Mouse (Mus musculus) CD8-positive naive resting alpha-beta T cell, adult 2 months (primary cell): Measurements from ENCODE around the gene Dis3l.
"Not testable (repeated sequence)": the region's sequence is repeated elsewhere in the genome, so short reads cannot be mapped to it uniquely, and the experiment has no call there.

Experiments used
- DNase-seq, 2 experiments: peaks; one replicate each; pipeline ENCODE4 v3.0.0; 2022; ENCODE audit warnings: low read depth in 2 of 2, low spot score in 2 of 2

The Dis3l gene

GRCm38 (mm10) chr9:64323976-64324375 lies 17.1 kb downstream of the Dis3l start:
- no peak for DNase-seq

- DNase-seq: no peak
These were observed 24.1 kb downstream of the Dis3l start for GRCm38 (mm10) chr9:64316986-64317385.

GRCm38 (mm10) chr9:64314696-64315095 lies 26.4 kb downstream of the Dis3l start:
- no peak for DNase-seq

GRCm38 (mm10) chr9:64312128-64312527 lies 29.0 kb downstream of the Dis3l start:
- no peak for DNase-seq

- DNase-seq: no peak
These were observed 29.9 kb downstream of the Dis3l start for GRCm38 (mm10) chr9:64310996-64311785.

- no peak for DNase-seq
These were observed 34.4 kb downstream of the Dis3l start for GRCm38 (mm10) chr9:64306476-64307312.

- DNase-seq: not testable (repeated sequence)
These were observed 38.0 kb downstream of the Dis3l start for GRCm38 (mm10) chr9:64303086-64303485.

GRCm38 (mm10) chr9:64282404-64282987 lies 58.6 kb downstream of the Dis3l start:
- DNase-seq: no peak

- no peak for DNase-seq
These were observed 59.3 kb downstream of the Dis3l start for GRCm38 (mm10) chr9:64281781-64282178.

GRCm38 (mm10) chr9:64281105-64281780 lies 59.8 kb downstream of the Dis3l start, which contains the start of gene Tipin:
TSS of gene Tipin (plus strand) at chr9:64281581.
- DNase-seq: peak; percentile 93 to 96

GRCm38 (mm10) chr9:64278665-64279310 lies 62.3 kb downstream of the Dis3l start:
- no peak for DNase-seq

GRCm38 (mm10) chr9:64277706-64278105 lies 63.4 kb downstream of the Dis3l start:
- DNase-seq: peak; percentile 71 to 81

GRCm38 (mm10) chr9:64274919-64275318 lies 66.2 kb downstream of the Dis3l start:
- no peak for DNase-seq

- no peak for DNase-seq
These were observed 66.8 kb downstream of the Dis3l start for GRCm38 (mm10) chr9:64274291-64274690.

GRCm38 (mm10) chr9:64273757-64274156 lies 67.3 kb downstream of the Dis3l start:
- DNase-seq: no peak

GRCm38 (mm10) chr9:64272611-64273010 lies 68.5 kb downstream of the Dis3l start:
- DNase-seq: peak in 1 of 2 experiments; percentile 32

- no peak for DNase-seq
These were observed 69.8 kb downstream of the Dis3l start for GRCm38 (mm10) chr9:64271249-64271648.

- DNase-seq: not testable (repeated sequence)
These were observed 72.3 kb downstream of the Dis3l start for GRCm38 (mm10) chr9:64268836-64269235.

- DNase-seq: no peak
These were observed 72.9 kb downstream of the Dis3l start for GRCm38 (mm10) chr9:64268196-64268595.

- no peak for DNase-seq
These were observed 73.9 kb downstream of the Dis3l start for GRCm38 (mm10) chr9:64267231-64267630.

GRCm38 (mm10) chr9:64264813-64265212 lies 76.3 kb downstream of the Dis3l start:
- no peak for DNase-seq
